Mouse (Mus musculus): Measurements from ENCODE around the gene Tcp11l2.

The Tcp11l2 gene

GRCm38 (mm10) chr10:84598172-84598571 is 21.7 kb downstream of the Tcp11l2 start:
- no peak for DNase-seq (ENCODE audit: extremely low spot score)

- no peak for DNase-seq (ENCODE audit: extremely low spot score)
Observed at GRCm38 (mm10) chr10:84600136-84600535, 23.7 kb downstream of the Tcp11l2 start.

GRCm38 (mm10) chr10:84604335-84604734 is 27.9 kb downstream of the Tcp11l2 start:
- DNase-seq (ENCODE audit: extremely low spot score), result no peak

- no peak for DNase-seq (ENCODE audit: extremely low spot score)
Observed at GRCm38 (mm10) chr10:84608361-84608760, 31.9 kb downstream of the Tcp11l2 start.

DNA sequence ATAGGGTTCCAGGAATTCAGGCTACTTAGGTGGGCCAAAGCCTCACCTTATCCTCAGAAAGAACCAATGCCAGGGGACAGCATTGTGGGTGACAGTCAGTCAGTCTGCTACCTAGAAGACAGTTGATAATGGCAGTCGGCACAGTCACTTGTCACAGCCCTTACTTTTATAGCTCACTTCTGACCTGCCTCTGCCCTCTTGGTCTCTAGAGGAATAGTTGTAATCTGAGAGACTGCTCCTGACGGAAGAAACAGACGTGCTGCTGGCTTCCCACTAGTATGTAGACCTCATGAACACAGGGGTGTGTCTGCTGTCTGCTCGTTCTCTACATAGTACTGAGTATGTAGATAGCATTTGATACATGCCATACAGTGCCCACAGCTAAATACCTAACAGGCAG is 33.9 kb downstream of the Tcp11l2 start:
- DNase-seq (ENCODE audit: extremely low spot score), result peak; percentile 10

DNA sequence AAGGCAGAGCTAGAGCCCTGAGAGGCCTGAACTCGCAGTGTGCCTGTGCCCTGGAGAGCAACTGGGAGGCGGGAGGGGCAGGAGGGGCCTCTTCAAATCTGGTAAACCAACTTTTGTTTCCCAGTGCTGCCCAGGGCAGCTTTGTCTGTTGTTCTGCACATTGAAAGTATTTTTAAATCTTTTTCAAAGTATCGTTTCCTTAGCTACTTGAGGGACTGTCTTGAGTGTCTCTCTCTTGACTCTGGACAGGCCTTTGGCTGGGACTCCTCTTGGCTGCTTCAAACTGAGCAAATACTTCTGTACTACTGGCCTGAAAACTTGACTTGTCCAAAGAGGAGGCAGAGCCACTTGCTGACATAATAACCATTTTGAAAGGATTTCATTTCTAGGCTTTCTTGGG is 34.4 kb downstream of the Tcp11l2 start:
- no peak for DNase-seq (ENCODE audit: extremely low spot score)

DNA sequence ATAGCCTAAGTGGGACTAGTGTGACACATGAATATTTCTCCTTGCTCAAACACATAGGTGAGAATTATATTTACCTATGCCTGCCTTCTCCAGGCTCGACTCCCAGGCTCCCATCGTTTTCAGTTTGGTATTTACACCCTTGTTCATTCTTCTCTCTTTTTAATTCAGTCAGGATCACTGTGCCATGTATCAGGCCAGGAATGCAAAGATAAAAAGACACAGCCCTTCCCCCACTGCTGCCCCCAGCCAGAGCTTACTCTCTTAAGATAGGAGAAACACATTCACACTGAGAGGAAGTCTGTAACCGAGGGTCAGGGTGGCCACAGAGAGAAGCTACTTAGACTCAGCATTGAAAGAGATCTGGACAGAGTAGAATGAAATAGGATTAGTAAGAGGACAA is 35.2 kb downstream of the Tcp11l2 start:
- DNase-seq (ENCODE audit: extremely low spot score), result no peak

- DNase-seq (ENCODE audit: extremely low spot score), result no peak
Observed at GRCm38 (mm10) chr10:84612281-84612680, 35.9 kb downstream of the Tcp11l2 start.

DNA sequence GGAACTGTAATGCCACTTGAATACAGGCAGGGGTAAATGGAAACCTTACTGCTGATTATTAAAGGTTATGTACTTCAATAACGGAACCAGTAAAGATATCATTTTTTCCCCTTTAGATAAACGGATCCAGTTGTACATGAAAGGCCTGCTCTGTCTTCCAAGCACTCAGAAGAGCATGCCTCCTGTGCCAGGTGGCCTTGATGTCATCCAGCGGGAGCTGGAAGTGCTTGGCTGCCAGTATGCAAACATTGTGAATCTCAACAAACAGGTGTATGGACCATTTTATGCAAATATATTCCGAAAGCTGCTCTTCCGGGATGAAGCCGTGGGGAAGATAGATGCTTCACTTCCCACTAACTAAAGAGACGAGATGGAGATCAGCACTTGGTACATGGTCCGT is 36.9 kb downstream of the Tcp11l2 start:
- DNase-seq (ENCODE audit: extremely low spot score), result no peak

DNA sequence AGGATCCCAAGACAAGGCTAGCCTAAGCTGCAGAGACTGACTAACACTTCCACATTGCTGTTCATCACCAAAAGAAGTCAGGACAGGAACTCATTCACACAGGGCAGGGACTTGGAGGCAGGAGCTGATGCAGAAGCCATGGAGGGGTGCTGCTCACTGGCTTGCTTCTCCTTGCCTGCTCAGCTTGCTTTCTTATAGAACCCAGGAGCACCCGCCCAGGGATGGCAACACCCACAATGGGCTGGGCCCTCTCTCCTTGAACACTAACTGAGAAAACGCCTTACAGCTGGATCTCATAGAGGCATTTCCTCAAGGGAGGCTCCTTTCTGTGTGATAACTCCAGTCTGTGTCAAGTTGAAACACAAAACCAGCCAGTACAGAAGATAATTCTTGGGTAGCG is 38.6 kb downstream of the Tcp11l2 start:
- DNase-seq (ENCODE audit: extremely low spot score), result no peak

DNA sequence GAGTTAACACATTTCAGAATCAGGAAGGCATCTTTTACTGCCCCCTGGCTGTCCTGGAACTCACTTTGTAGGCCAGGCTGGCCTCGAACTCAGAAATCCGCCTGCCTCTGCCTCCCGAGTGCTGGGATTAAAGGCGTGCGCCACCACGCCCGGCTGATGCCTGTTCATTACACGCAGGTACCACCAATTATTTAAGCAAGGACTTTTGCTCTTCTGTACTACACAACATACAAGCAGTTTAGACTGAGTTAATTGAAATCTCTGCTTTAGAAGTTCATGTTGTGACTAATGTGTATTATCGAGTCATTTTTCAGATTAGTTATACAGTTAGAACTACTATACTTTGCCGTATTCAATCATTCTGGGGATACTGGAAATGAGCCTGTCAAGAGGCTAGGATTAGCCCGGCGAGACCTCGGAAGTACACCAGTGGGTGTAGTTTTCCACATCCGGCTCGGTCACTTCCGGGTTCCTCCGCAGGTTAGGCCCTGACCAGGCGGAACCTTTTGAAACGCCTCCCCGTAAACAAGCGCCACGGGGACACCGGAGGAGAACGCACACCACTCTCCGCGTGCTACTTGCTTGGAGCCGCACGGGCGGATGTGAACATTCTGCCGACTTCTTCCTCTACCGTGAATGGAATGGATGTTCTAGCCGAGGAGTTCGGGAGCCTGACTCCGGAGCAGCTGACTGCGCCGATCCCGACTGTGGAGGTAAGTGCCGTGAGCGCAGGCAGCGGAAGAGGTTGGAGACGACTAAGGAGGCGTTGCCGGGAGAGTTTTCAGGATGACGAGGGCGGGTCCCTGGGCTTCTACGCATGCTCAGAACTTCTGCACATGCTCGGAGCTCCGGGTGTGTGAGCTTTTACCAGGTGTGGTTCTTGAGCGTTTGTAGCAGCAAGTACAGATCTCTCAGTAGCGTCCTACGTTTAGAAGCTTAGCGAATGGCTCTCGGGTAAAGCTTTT is 45.7 kb downstream of the Tcp11l2 start, which contains the start of gene Polr3b:
TSS of gene Polr3b (plus strand) at position 467 of the 965 bp plus-strand sequence.
- peak; percentile 93 for DNase-seq (ENCODE audit: extremely low spot score)

GRCm38 (mm10) chr10:84631182-84631581 is 54.8 kb downstream of the Tcp11l2 start:
- DNase-seq (ENCODE audit: extremely low spot score), result peak; percentile 37

GRCm38 (mm10) chr10:84632005-84632404 is 55.6 kb downstream of the Tcp11l2 start:
- no peak for DNase-seq (ENCODE audit: extremely low spot score)

DNA sequence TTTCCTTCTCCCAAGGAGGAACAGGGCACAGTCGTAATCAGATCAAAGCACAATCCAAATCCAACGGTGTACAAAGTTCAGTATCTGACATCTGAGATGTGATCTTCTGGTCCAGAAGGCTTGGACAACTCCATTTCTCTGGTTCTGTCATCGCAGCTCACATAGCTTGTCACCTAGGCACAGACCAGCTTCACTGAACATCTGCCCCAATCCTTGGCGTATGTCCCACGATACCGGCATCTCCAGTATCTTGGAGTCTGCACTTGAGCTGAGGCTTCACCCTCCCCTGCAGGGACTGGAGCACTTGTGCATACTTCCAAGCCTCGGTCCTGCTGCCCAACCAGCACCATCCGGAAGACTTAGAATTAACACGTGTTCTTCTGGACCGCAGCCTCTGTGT is 60.2 kb downstream of the Tcp11l2 start:
- no peak for DNase-seq (ENCODE audit: extremely low spot score)

- no peak for DNase-seq (ENCODE audit: extremely low spot score)
Observed at GRCm38 (mm10) chr10:84638382-84638781, 62.0 kb downstream of the Tcp11l2 start.

DNA sequence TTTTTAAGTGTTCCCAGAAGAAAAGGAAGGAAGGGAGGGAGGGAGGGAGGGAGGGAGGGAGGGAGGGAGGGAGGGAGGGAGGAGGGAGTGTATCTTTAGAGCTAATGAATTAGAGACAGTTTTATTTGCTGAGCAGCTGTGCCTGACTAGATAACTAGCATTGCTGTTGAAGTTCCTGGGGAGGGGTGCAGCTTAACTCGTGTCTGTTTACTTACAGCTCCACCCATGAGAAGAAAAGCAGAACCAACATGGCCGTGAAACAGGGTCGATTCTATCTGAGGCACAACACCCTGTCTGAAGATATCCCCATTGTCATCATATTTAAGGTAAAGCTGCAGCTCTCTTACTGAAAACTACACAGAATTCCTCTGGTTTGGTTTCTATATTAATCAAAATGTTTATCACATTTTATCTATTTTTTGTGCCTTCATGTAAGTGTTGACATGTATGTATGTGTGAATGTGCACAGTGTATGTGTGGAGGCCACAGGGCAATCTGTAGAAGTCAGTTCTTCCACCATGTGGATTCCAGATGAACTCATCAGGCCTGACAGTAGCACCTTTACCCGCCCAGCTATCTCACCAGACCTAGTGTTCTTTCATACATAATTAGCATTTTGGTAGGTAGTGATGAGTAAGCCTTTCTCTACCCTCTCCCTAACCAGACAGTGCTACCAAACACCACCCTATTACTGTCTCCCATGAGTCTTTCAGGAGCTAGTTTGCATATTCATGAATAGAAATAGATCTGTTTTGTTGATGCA is 63.3 kb downstream of the Tcp11l2 start:
- no peak for DNase-seq (ENCODE audit: extremely low spot score)

DNA sequence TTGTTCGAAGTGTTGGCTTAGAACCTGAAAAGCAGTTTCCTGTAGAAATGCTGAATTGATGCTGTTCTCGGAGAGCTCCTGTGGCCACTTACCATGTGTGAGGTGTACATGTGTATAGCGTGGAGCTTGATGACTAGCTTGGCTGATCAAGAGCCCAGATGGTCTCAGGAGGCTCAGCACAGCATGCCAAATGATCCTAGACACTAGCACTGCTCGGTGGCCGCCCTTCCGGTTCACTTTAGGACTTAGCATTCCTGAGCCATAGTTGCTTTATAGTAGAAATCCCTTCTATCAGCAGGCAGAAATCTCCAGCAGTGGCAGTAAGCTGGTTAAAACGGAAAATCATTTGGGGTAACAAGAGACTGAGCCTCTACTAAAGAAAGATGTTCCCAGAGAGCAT is 64.4 kb downstream of the Tcp11l2 start:
- no peak for DNase-seq (ENCODE audit: extremely low spot score)

- no peak for DNase-seq (ENCODE audit: extremely low spot score)
Observed at GRCm38 (mm10) chr10:84641576-84641975, 65.2 kb downstream of the Tcp11l2 start.

- no peak for DNase-seq (ENCODE audit: extremely low spot score)
Observed at GRCm38 (mm10) chr10:84645940-84646339, 69.5 kb downstream of the Tcp11l2 start.

DNA sequence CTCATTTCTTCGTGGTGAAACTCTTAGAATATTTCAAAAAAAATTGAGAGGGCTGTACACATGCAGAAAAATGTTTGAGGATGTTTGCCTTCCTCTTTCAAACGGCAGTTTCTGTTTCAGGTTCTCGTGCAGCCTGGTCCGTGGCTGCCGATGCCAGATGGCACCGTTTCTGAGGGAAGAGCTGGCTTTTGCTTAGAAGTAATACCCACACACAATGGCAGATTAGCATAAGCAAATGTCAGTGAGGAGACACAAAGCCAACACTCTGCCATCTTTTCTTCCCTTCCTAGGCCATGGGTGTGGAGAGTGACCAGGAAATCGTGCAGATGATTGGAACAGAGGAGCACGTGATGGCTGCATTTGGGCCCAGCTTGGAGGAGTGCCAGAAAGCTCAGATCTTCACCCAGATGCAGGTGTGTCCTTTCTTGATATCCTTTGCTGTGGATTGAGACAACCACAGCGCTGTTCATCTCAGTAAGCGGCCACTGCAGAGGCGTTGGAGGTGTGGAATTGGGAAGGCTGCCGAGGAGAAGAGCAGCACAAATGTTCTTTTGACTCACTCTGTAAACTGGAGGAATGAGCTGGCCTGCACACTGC is 70.2 kb downstream of the Tcp11l2 start:
- DNase-seq (ENCODE audit: extremely low spot score), result no peak

DNA sequence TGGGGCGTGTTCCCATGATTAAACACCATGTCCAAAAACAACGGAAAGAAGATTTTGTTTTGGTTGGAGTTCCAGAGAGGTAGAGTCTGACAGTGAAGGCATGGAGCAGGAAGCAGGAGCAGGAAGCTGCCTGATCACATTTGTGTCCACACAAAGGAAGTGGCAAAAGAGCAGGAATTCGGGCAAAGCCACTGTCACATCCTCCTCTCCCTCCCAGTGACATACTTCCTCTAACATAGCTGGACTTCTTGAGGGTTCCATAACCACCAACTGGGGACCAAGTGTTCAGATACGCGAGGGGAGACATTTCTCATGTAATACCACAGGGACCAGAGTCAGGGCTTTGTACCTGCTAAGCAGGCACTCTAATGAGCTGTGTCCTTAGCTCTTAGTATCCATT is 70.8 kb downstream of the Tcp11l2 start:
- DNase-seq (ENCODE audit: extremely low spot score), result no peak

DNA sequence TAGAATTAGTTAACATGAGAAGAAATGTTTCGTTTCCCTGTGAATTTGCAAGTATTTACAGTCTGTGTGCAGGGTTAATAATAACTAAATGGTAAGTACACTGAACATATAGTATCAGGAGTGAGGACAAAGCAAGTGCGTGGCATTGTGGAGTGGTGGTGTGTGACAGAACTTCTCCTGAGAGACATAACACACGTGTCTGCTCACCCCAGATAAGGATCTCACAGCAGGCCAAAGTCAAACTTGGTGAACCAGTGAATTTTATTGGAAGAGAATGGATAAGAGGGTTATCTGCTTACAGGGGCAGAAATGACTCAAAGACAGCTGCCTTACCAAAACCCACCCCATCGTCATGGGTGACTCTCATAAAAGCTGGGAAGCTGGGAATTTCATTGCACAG is 72.5 kb downstream of the Tcp11l2 start:
- DNase-seq (ENCODE audit: extremely low spot score), result no peak

All from embryo, embryonic 9.5 days (tissue).